Mouse (Mus musculus): Measurements from ENCODE around the gene Enah.

Gene Enah

GRCm38 (mm10) chr1:181873086-181873920, 146.5 kb downstream of the Enah start:
- DNase-seq (ENCODE audit: low spot score in 2 of 2) = peak; percentile 63 to 77

- no peak for DNase-seq (ENCODE audit: low spot score in 2 of 2)
These were observed 147.2 kb downstream of the Enah start for GRCm38 (mm10) chr1:181872639-181873038.

GRCm38 (mm10) chr1:181866429-181867280, 153.1 kb downstream of the Enah start:
- DNase-seq (ENCODE audit: low spot score in 2 of 2) = peak in 1 of 2 experiments; percentile 18

- DNase-seq (ENCODE audit: low spot score in 2 of 2) = peak in 1 of 2 experiments; percentile 17
These were observed 153.9 kb downstream of the Enah start for GRCm38 (mm10) chr1:181865863-181866216.

GRCm38 (mm10) chr1:181864971-181865862, 154.6 kb downstream of the Enah start:
- DNase-seq (ENCODE audit: low spot score in 2 of 2) = no peak

GRCm38 (mm10) chr1:181863431-181863830, 156.4 kb downstream of the Enah start:
- DNase-seq (ENCODE audit: low spot score in 2 of 2) = peak in 1 of 2 experiments; percentile 48

- DNase-seq (ENCODE audit: low spot score in 2 of 2) = no peak
These were observed 157.0 kb downstream of the Enah start for GRCm38 (mm10) chr1:181862676-181863374.

- DNase-seq (ENCODE audit: low spot score in 2 of 2) = no peak
These were observed 158.4 kb downstream of the Enah start for GRCm38 (mm10) chr1:181861181-181861902.

GRCm38 (mm10) chr1:181860659-181861058, 159.1 kb downstream of the Enah start:
- peak; percentile 86 to 90 for DNase-seq (ENCODE audit: low spot score in 2 of 2)

GRCm38 (mm10) chr1:181856329-181856728, 163.5 kb downstream of the Enah start:
- DNase-seq (ENCODE audit: low spot score in 2 of 2) = no peak

- no peak for DNase-seq (ENCODE audit: low spot score in 2 of 2)
These were observed 165.0 kb downstream of the Enah start for GRCm38 (mm10) chr1:181854829-181855228.

GRCm38 (mm10) chr1:181853081-181853736, 166.6 kb downstream of the Enah start:
- DNase-seq (ENCODE audit: low spot score in 2 of 2) = peak; percentile 92 to 97

GRCm38 (mm10) chr1:181852466-181852865, 167.3 kb downstream of the Enah start:
- peak in 1 of 2 experiments; percentile 42 for DNase-seq (ENCODE audit: low spot score in 2 of 2)

GRCm38 (mm10) chr1:181851521-181852310, 168.1 kb downstream of the Enah start:
- DNase-seq (ENCODE audit: low spot score in 2 of 2) = peak; percentile 7 to 15

- DNase-seq (ENCODE audit: low spot score in 2 of 2) = no peak
These were observed 169.3 kb downstream of the Enah start for GRCm38 (mm10) chr1:181850441-181850840.

GRCm38 (mm10) chr1:181848210-181848609, 171.6 kb downstream of the Enah start:
- no peak for DNase-seq (ENCODE audit: low spot score in 2 of 2)

GRCm38 (mm10) chr1:181847396-181847795, 172.4 kb downstream of the Enah start:
- DNase-seq (ENCODE audit: low spot score in 2 of 2) = no peak

Data from thymus, postnatal 10 days (tissue).